Mouse (Mus musculus): ENCODE data around the gene Nlgn1.

GRCm38 (mm10) chr3:26194970-26195369, 137.3 kb downstream of the Nlgn1 start:
- TF ChIP-seq CTCF (IDR thresholded peaks at IDR 0.05; ENCODE audit: extremely low read depth, insufficient read depth, insufficient read length, insufficient replicate concordance) (no peak), POLR2A (IDR thresholded peaks at IDR 0.05; ENCODE audit: low read depth, low read length) (no peak)
